Comparison of ENCODE assay signal across 8 mouse cellular contexts in the genomic region with DNA sequence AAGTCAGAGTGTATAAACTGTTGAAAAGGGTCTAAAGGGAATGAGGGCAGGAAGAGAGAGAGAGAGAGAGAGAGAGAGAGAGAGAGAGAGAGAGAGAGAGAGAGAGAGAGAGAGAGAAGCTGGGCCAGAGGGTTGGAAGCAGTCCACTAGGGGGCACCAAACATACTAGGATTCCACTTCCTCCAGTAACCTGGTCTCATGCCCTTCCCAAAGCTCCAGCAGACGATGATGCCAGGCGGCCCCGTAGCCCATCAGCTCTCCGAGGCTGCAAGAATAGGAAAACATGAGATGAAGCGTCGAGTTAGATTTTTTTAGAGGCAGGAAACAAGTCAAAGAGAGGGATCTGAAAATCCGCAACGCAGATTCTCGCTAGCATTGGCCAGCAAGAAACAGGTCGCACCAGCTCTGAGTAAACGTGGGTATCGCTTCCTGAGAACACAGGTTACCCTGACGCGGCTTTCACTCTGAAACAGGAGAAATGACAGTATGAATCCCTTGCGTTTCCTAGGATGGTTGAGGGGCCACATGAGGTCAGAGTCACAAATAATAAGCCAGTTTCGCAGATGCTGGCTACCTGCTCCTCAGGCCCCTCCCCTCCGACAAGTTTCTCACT. TPM values are rescaled to one million over a fixed set of nuclear protein-coding genes. Genes with fewer than 3 reads are reported as not detected.
DNase-seq lines count a peak whose midpoint lies in the region; ATAC-seq lines count a peak whose summit lies in the region.

No protein-coding gene starts in this region.

- no peaks in the 10 kb centered on the region for H3K36me3 ChIP-seq in hindbrain, embryonic 16.5 days (ENCODE audit: control insufficient read depth, insufficient read depth, low read length)

- H3K27ac ChIP-seq in hindbrain, embryonic 16.5 days (ENCODE audit: low read depth, low read length) = no peak overlapping the region

- DNase-seq in adrenal gland, adult 2 months = peak; percentile 58
- peak; percentile 83 to 88 for DNase-seq in cerebellum, postnatal 36 days
- DNase-seq in gastrocnemius, adult 18-20 months (ENCODE audit: low spot score) = peak; percentile 69
- DNase-seq in left cerebral cortex, adult 11 months (ENCODE audit: low spot score) = peak; percentile 80
- peak; percentile 83 for DNase-seq in lung, postnatal 14 days
- DNase-seq in retina, postnatal 7 days (ENCODE audit: low read depth, low spot score) = peak; percentile 74
- DNase-seq in yolk sac, embryonic 10.5 days (ENCODE audit: low spot score) = peak; percentile 38

- peak overlapping the region; percentile 35; the same call in 1 of the 2 replicates for H3K9ac ChIP-seq in hindbrain, embryonic 16.5 days (ENCODE audit: low read depth, low read length)

- H3K4me1 ChIP-seq in hindbrain, embryonic 16.5 days (ENCODE audit: control insufficient read depth, insufficient read depth, low read depth, low read length) = peaks cover 2% of the 10 kb centered on the region; the same call in 1 of the 2 replicates

- H3K9me3 ChIP-seq in hindbrain, embryonic 16.5 days (ENCODE audit: control insufficient read depth, low read length) = no peaks in the 10 kb centered on the region

- no peaks in the 10 kb centered on the region for H3K27me3 ChIP-seq in hindbrain, embryonic 16.5 days (replicated peaks; ENCODE audit: control insufficient read depth, insufficient read depth, low read length)

- ATAC-seq in hindbrain, embryonic 16.5 days = peak; percentile 82; the same call in 1 of the 2 replicates

- peak overlapping the region; percentile 31 for H3K4me3 ChIP-seq in hindbrain, embryonic 16.5 days (ENCODE audit: low read length)

- 18% methylated on average over 17 of the region's 17 CpGs for WGBS in hindbrain, embryonic 16.5 days

- H3K4me2 ChIP-seq in hindbrain, embryonic 16.5 days (ENCODE audit: low read length) = peak overlapping the region; percentile 58

RNA-seq across cellular contexts. Expression of gene Mfsd6l, which starts 10.6 kb away (rescaled TPM):
- under 1 TPM; 0.14 TPM for total RNA-seq in adrenal gland, adult 2 months (2021)
- 0.17 and 0.32 TPM in 2 replicates for polyA plus RNA-seq in adrenal gland, adult 2 months (2012; rRNA removed)
- not detected for total RNA-seq in gastrocnemius, adult 18-20 months (2021)
- 0.07 and 0.08 TPM in 2 replicates for polyA plus RNA-seq in hindbrain, embryonic 16.5 days (2015; fragmentation: Nextera tagmentation; extraction: Ambion mirVana)

RNA-seq across cellular contexts. Expression of gene Ccdc42, which starts 20.3 kb away (rescaled TPM):
- not detected for total RNA-seq in adrenal gland, adult 2 months (2021)
- not detected in 2 replicates for polyA plus RNA-seq in adrenal gland, adult 2 months (2012; rRNA removed)
- total RNA-seq in gastrocnemius, adult 18-20 months (2021) = not detected
- polyA plus RNA-seq in hindbrain, embryonic 16.5 days (2015; fragmentation: Nextera tagmentation; extraction: Ambion mirVana) = 0.36 TPM in 1 of 2 replicates, not detected in the other
